Mouse (Mus musculus) Muller cell, postnatal 12 days (primary cell): ENCODE data around the gene Gm38392.

Experiments
- DNase-seq: peaks from one replicate; pipeline ENCODE4 v3.0.0-alpha.2; 2015; ENCODE audit errors: inconsistent ontology term

Gm38392 gene

DNA sequence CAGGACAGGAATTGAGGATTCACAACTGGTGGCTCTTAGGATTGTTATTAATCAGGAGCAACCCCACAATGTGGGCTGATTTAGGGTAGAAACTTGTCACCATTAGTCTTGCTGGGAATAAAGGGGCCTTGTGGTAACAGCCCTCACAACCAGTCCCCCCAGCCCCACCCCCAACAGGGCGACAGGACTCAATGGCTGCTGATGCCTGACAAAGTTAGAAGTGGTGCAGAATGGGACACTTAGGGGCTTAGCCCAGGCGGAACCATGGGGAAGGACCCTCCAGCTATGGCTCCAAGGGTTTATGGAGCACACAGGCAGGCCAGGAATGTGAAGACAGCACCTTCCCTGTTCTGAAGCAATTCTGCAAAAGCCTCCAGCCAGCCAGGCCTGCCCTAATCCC is 51.4 kb downstream of the Gm38392 start:
- no peak for DNase-seq

DNA sequence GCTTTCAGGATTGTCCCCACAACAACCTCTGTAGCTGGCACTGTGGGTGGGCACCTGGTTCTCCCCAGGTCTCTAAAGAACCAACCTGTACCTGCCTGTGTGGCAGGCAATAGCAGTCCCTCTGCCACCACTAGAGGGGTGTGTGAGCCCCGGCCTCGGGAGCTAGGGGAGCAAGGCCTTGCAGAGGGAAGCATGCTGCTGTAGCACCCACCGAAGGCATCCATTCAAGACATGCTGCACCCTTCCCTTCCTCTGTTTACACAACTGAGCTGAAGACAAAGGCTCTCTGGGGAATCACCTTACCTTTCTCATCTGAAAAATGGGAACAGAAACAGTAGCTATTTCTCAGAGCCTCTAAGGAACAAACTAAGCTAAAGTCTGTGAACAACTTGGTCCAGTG is 51.8 kb downstream of the Gm38392 start:
- DNase-seq, result no peak

DNA sequence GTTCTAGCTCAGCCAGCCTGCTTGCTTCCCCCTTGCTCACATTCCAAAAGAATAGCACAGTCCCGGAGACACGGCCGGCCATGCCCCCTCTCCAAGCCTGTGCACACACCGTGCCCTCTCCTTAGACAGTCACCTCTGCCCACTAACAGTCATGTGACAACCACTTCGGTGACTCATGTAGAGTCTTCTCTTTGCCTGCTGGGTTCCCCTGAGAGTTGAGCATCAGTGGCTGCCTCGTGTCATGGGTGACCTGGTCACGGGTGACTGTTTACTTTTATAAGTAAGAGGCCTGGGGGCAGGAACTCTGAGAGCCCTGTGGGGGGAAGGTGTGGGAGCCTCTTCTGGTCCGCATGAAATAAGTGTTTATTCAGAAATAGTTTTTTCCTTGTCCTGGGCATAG is 53.0 kb downstream of the Gm38392 start:
- no peak for DNase-seq

DNA sequence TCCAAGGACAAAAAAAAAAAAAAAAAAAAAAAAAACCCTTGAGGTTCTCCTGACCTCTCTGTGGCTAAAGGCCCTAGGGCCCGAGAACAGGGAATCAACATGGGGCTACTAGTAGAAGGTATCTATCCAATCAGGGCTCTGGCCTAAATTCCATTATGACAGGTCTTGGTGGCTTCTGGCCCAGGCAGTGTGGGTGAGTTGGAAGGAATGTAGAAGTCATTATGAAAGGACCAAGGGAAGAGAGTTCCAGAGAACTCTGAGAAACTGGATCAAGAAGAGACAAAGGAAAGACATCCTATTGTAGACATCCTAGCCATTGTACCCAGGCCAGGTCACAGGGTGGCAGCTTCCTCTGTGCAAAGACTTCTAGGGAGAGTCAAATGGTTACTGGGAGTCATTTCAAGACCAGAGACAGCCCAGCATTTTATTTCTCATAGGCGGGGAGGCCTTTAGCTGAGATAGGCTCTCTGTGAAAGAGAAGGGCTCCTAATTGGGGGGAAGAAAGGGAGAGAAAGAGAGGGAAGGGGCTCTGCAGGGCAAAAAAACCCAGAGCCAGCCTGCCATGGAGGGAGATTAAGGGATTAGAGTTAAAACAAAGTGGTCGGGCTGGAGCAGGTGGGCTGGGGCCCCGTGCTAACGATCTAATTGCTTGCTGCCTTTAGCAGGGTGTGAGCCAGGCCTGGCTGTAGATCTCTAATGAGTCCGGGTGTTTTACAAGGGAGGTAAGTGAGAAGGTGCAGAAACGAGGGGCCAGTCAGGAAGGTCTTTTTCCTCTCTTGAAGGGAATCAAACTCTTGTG is 54.0 kb downstream of the Gm38392 start:
- peak; percentile 86 for DNase-seq

DNA sequence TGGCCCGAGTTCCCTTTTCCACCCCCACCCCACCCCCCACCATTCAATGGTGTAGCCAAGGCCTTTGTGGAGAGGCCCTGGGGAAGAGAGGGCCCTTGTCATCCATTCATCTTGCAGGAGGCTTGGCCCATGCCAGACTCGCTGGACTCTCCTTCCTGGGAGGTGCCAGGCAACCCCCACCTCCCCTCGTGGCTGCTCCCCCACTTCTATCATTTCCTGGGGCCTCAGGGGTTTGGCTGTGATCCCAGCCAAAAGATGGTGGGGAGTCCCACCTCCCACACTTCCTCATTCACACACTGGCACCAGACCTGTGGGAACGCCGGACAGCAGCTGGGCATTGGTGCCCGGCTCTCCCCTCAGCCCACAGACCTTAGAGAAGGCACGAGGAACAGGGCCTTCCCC is 54.7 kb downstream of the Gm38392 start:
- peak; percentile 94 for DNase-seq

DNA sequence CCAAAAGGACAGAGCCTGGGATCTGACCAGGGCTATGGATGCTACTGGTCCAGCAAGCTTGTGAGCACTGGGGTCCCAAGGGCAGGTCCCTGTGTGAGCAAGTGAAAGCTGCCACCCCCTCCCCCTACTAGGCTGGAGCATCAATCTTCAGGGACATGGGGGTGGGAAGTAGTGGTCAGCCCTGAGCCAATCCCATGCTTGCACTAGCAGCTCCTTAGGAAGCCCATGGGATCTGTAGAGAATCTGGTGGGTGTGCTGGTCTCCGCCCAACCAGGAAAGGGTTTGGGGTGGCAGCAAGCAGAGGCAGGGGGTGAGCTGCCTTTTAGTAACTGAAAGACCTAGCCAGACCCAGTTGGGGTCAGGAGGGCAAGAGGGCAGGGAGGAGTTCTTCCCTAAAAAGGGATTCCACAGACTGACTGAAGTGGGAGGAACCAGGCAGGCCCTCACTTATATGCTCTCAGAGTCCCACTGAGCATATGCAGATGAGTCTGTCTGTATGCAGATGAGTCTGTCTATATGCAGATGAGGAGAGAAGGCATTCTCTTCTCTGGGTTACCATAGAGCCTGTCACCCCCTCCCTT is 55.9 kb downstream of the Gm38392 start:
- DNase-seq, result peak; percentile 45

DNA sequence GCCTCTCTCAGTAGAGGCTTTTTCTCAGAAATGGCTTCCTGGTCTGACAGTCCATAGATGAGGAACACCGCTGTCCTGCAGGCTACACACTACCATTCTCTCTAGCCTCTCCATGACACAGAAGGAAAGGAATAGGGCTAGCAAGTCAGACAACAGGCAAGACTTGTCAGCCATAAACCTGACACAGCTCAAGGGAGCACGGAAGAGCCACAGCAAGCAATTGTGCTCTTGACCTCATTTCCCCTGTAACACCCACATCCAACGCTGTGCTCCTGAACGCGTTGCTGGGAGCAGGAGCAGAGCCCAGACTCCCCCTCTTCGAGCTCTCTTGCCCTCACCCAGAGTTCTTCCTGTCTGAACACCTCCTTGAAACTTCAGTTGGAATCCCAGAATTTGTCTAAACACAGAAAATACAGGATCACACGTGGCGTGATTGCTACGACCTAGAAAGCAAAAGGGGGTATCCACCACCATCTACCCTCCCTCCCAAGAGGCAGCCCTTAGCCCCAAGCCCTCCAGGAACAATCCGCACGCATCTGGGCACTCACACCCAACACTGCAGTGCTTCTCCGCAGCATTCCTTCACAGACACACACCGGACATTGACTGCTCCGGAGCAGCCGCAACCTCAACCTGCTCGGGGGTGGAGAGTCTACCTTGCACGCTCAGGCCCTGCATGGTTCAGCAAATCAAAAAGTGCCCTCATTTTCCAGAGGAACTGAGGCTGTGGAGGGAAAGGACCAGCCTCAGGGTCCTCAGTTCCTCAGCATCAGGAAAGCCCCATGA is 56.6 kb downstream of the Gm38392 start:
- peak; percentile 41 for DNase-seq

DNA sequence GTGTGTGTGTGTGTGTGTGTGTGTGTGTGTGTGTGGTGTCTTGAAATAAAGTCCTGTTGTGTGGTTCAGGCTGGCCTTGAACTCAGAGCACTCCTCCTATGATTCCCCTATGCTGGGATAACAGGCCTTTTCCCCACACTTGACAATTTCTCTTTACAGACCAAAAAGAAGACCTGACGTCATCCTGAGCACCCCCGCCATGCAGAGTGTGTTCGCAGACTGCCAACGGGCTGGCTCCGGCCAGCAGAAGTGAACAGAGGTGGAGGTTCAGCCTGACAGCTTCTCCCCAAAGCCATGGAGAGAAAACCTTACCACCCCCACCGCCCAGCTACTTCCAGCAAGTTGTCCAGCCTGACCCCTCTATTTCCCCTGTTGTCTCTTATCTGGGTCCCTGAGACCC is 57.5 kb downstream of the Gm38392 start:
- peak; percentile 1 for DNase-seq

DNA sequence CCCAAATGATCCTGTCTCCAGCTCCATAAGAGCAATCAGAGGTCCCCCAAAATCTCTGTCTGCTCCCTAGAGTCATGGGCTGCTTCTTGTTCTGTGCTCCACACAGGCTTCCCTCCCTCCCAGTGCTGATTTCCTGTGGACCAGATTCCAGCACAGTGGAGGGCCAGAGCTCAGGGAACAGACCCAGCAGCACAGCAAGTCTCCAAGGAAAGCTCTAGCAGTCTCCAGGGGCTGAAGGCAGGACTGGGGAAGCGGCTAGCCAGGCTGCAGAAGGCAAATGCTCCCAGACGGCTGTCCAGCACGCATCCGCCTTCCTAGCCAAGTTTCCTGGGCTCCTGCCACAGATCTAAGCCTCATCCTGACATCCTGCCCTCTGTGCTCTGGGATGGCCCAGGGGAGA is 58.1 kb downstream of the Gm38392 start:
- peak; percentile 32 for DNase-seq

DNA sequence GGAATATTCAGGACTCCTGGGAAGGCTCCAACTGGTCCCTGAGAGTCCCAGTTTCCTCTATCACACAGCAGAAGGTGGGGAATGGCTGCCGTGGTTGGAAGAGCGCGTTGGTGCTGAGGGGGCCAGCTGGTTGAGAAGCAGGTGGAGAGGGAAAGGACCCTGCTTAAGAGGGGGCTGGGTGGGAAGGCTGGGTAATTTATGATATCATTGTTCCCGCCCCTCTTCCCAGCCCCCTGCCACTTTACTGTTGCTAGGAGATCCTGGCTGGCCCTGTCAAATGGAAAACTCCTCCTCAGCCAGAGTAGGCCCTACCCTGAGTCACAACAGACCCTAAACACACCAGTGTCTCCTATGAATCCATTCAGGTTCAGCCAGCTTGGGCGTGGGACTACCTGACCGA is 59.0 kb downstream of the Gm38392 start:
- DNase-seq, result no peak

DNA sequence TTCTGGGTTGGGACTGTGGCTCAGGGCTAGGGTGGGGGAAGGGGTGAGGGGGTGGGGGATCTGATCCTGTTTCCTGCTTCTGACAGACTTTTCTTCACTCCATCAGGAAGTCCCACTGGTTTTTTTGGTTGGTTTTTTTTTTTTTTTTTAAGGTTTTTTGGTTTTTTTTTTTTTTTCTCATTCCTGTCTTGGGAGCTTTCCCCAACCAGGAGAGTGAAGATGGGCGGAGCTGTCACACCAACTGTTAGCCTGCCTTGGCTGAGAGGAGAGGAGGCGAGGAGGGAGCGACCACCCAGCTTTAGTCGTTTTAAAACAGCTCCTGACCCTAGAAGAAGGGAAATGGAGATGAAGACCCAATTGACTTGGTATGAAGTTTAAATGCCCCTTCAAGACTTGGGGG is 59.8 kb downstream of the Gm38392 start:
- DNase-seq, result no peak

DNA sequence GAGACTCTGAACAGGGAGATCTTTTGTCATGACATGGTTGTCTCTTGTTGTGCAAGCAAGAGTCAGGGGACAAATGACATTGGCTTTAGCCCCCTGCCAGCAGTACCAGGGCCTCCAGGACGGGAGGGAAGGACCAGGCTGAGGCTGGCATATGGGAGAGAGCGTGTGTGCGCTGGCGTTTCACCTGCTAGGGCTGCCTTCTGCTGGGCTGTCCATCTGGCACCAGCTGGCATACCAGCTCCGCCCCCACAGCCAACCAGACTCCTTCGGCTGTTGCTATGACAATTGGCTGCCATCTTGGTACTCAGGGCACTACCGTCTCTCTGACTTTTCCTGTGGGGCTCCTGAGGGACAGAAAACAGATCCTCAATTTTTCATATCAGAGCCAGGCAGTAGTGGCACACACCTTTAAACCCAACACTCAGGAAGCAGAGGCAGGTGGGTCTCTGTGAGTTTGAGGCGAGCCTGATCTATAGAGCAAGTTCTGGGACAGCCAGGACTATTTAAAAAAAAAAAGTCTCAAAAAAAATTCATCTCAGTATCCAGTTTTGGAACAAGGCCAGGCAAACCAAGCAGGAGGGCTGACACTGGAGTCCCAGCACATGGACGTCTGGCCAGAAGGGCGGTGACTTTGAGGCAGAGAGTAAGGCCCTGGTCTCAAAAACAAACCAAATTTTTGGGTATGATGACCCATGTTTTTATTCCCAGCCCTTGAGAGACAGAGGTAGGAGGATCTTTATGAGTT is 60.7 kb downstream of the Gm38392 start:
- DNase-seq, result peak; percentile 56

DNA sequence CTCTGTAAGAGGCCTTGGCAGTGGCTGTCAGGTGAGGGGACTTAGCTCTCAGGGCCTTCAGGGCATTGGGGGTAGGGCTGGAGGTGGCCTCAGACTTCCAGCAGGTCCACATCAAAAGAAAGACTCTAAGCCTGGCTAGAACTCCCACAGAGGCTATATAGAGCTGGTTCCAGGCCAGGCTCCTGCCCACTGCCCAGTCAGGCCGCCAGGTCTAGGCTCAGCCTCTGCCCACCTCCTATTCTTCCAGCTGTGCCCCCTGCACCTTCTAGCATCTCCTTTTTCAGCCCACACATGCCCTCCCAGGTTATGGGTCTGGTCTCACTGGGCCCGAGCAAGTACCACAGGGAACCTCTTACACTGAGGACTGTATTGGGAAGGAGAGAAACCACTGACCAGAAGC is 62.1 kb downstream of the Gm38392 start:
- peak; percentile 18 for DNase-seq

DNA sequence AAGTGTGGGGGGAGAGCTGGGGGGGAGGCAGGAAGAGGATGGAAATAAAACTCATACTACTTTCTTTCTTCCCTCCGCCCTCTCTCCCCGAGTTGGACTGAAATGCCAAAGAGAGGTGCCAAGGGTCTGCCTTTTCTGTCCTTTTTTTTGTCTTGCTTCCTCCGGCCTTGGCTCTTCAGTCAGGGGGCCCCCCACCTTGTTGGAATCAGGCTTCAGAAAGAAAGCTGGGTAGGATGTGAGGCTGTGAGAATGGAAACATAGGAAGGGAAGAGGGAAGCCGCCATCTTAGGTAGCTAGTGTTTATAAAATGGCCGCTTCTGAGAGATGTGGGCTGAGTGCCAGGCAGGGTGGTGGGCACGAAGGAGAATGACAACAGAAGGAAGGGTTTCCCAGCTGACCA is 64.6 kb downstream of the Gm38392 start:
- no peak for DNase-seq

DNA sequence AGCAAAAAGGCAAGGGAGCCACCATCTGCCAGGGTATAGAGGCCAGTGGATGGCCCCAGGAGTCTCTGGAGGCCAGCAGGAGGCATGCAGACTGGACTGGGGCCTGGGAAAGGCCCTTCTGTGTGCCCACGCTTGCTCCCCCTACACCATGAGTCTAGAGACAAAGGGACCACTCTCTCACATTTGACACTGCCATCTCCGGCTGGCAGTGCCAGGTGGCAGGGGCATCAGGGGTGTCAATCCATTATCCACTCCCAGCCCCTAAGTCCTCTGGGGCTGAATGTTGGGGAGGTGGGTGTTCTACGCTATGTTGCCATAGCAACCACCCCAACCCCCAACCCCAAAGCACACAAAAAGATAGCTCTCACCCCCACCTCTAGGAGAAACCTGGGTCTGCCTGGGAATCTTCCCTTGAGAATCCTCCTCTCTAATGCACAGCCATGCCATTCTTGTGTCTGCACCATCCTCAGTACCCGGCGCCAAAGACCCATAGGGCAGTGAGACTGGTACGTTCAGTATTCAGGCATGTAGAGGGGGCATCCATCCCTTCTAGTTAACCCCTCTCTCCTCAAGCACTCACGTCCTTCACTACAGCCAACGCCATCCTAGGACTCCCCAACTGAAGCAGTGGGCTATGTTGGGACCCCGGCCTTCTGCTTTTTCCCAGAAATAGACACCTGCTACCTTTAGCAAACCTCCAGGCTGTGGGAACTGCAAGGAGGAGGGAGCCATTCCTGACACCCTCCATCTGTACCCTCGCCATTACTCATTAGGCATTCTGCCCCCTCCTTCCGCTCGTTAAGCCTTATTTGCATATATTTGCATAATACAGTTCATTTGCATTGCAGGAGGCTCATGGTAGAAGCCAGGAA is 65.3 kb downstream of the Gm38392 start:
- no peak for DNase-seq

DNA sequence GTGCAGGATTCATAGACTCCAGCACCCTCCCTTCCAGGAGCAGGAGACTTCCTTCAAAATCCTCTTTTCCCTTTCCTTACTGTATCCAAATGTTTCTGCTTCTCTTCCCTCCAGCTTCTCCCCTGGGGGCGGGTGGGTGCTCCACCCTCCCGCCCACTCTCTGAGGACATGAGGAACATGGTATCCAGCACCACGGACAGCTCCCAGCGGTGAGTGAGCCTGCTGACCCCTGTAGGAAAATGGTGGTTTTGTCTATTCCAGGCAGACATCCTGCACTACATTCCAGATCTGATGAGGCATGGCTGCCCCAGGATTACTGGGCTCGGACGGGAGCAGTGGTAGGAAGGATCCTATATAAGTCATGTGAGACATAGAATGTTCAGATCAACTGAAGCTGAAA is 66.2 kb downstream of the Gm38392 start:
- DNase-seq, result peak; percentile 92

DNA sequence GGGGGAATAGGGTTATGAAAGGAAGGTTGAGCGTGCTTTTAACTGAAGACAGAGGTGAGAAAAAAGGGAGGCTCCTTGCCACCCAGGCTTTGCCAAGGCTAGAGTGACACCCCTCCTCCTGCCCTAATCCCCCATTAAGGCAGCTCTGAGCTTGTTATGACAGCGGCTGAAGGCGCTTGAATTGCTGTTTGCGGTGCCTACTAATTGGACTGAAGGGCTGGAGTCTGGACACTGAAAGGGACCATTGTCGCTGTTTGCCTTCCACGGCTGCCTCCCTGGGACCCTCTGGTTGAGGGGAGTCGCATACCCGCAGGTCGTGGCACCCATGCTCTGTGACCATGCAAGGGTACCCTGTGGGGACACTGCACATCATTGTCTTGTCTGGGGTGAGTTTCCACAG is 67.1 kb downstream of the Gm38392 start:
- no peak for DNase-seq

DNA sequence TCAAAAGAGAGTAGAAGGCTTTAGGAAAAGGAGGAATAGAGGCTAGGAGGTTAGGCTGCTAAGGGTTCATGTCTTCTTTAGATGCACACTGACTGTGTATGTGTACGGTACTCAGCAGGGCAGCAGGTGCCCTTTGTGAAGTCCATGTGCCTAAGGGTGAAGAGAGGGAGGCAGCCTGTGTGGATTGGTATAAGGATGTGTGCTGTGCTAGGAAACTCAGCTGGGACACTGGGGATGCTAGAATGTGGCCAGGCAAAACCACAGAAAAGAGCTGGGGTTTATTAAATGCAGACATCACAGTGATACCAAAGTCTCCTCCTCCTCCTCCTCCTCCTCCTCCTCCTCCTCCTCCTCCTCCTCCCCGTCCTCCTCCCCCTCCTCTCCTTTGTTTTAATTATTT is 69.3 kb downstream of the Gm38392 start:
- no peak for DNase-seq

DNA sequence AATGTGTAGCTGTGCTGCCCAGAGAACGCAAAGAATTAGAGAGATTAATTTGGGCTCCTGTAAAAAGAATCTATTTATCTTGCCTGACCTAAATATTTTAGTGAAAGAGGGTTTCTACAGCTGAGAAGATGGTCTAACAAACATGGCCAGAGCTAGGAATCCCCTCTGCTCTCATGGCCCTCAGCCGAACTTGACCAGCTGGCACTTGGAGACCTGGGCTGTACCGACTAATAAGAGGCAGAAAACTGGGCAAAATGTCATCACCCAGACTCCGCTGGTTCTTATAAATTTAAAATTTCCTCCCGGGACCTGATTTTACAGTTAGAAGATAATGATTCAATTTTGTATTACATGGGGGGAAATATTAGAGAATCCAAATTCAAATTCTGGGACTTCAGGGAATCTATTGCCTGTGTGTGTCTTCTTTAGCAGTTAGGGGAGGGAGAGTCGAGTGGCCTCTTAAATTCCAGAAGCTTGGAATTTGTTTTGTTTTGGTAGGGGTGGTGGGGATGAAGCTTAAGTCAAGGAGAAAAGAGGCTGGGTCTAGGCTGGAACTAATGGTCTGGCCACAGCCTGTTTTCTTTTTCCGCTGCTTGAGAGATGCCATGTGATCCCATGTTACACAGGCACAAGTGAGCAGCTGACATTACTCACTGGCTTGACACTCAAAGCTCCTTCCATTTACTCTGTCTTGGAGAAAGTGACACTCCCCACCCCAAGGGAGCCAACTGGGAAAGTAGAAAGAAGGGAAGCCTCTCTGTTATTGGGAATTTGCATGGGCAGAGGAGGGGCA is 70.3 kb downstream of the Gm38392 start:
- no peak for DNase-seq

DNA sequence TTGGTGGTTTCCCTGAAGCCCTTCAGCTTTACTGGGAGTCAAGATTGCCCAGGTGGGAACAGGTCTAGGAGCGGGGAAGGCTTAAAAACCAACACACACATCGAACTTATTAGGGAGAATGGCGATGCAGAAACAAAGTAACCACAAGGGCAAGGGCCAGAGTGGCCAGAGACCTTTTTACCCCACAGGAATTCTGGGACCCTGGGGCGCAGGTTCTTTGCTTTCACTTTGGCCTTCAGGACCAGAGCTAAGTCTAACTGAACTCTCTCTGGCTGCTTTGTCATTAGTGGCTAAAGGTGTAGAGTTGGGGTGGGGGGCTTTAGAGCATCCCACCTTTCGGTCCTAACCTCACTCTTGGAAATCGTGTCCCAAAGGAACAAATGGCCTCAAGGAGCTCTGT is 70.9 kb downstream of the Gm38392 start:
- peak; percentile 83 for DNase-seq
